Mouse (Mus musculus) ES-E14 (cell line): ENCODE measurements around the gene Ano6. TPM values are rescaled to one million over a fixed set of nuclear protein-coding genes. Genes with fewer than 3 reads are reported as not detected.

Experiments used
- DNase-seq: peaks from one replicate; pipeline ENCODE4 v3.0.0-alpha.2; 2013; ENCODE audit warnings: low read depth, low spot score
- H3K27ac ChIP-seq: 2 replicates; pipeline ENCODE4 v1.5.1; 2012; ENCODE audit warnings: low read depth, mild to moderate bottlenecking, low read length, moderate library complexity, mixed read lengths; ENCODE audit not compliant: poor library complexity, insufficient read depth, severe bottlenecking
- H3K36me3 ChIP-seq: 2 replicates; pipeline ENCODE4 v1.6.1; 2012; ENCODE audit warnings: mild to moderate bottlenecking, low read length, moderate library complexity, mixed read lengths; ENCODE audit not compliant: control insufficient read depth, poor library complexity, insufficient read depth, severe bottlenecking
- H3K4me1 ChIP-seq, 2 experiments: fragments of 150-350 bp in 1 of 2; sonication (generic) in 1 of 2; 2 replicates each; pipeline ENCODE4 v1.6.1; 2012; ENCODE audit warnings: low read length in 2 of 2, mild to moderate bottlenecking in 1 of 2, mixed read lengths in 1 of 2; ENCODE audit not compliant: control insufficient read depth in 2 of 2, insufficient read depth in 2 of 2, poor library complexity in 1 of 2
- H3K4me3 ChIP-seq, 2 experiments: fragments of 150-350 bp in 1 of 2; sonication (generic) in 1 of 2; 2 replicates each; pipeline ENCODE4 v1.5.1; 2012; ENCODE audit warnings: low read length in 2 of 2, low read depth in 1 of 2, mild to moderate bottlenecking in 1 of 2, mixed read lengths in 1 of 2; ENCODE audit not compliant: insufficient read depth in 1 of 2, poor library complexity in 1 of 2, severe bottlenecking in 1 of 2
- H3K9ac ChIP-seq: 2 replicates; pipeline ENCODE4 v1.6.1; 2012; ENCODE audit warnings: low read depth, mild to moderate bottlenecking, low read length, mixed read lengths; ENCODE audit not compliant: poor library complexity, insufficient read depth, severe bottlenecking
- H3K9me3 ChIP-seq: fragments of 150-350 bp; sonication (generic); 2 replicates; pipeline ENCODE4 v1.6.1; 2012; ENCODE audit warnings: low read depth, mild to moderate bottlenecking, low read length; ENCODE audit not compliant: control insufficient read depth, insufficient read depth
- CHD2 ChIP-seq: IDR thresholded peaks from 2 replicates; pipeline ENCODE4 v1.6.1; 2014; ENCODE audit warnings: mild to moderate bottlenecking, low read depth, low read length, inconsistent platforms
- HCFC1 ChIP-seq: IDR thresholded peaks from 2 replicates; pipeline ENCODE4 v1.6.1; 2012; ENCODE audit warnings: low read length, inconsistent platforms, borderline replicate concordance; ENCODE audit not compliant: insufficient read depth
- MAFK ChIP-seq: IDR thresholded peaks from 2 replicates; pipeline ENCODE4 v1.6.1; 2014; ENCODE audit warnings: mild to moderate bottlenecking, low read depth, low read length, inconsistent platforms; ENCODE audit not compliant: insufficient read depth
- ZC3H11A ChIP-seq: IDR thresholded peaks from 2 replicates; pipeline ENCODE4 v1.6.1; 2012; ENCODE audit warnings: low read depth, mild to moderate bottlenecking, inconsistent platforms, low read length, borderline replicate concordance
- ZNF384 ChIP-seq: IDR thresholded peaks from 2 replicates; pipeline ENCODE4 v1.6.1; 2012; ENCODE audit warnings: low read depth, low read length, inconsistent platforms
- in situ Hi-C, 2 experiments: fragments of 600-800 bp; cut with MboI; formaldehyde crosslinking; loops; one replicate each; pipeline ENCODE4 v1.15.1; 2025; ENCODE audit warnings: low sequenced_read_pairs in 2 of 2, inconsistent platforms in 1 of 2; ENCODE audit not compliant: unreplicated experiment in 2 of 2
- total RNA-seq: library from RNA; depleted of rRNA; stranded (reverse); fragments of 300-350 nt; gene quantifications from 2 replicates; pipeline ENCODE4 v1.2.3, GENCODE M21; 2012

Ano6 gene
- total RNA-seq, 1 experiment, result 48.6 TPM

DNA sequence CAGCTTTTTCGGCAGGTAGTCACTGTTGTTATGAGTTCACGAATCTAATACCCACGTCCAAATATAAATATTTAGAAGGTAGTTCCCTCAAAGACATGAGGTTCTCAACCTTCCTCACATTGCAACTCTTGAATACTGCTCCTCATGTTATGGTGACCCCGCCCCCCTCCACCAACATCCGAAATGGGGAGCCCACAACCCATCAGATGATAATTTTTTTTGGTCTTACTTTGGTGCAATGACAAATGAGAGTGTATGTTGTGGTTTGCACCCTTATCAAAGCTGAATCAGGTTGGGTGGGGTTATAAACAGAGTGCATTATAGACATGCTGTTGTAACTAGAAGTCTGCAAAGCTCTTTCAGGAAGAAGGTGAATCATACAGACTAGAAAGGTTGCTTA, 99.7 kb downstream of the Ano6 start:
- no peaks in the 10 kb centered on the region for H3K9me3 ChIP-seq
- peaks cover 0 to 3% of the 10 kb centered on the region in 2 experiments; a peak in 2 of 4 replicates for H3K4me1 ChIP-seq
- H3K4me3 ChIP-seq, result no peak overlapping the region
- no peak overlapping the region for H3K27ac ChIP-seq
- DNase-seq, result no peak
- H3K36me3 ChIP-seq, result peaks cover 4% of the 10 kb centered on the region; the same call in 1 of the 2 replicates
- TF ChIP-seq CHD2 (no peak), ZC3H11A (no peak), HCFC1 (no peak), ZNF384 (no peak), MAFK (no peak)
- in situ Hi-C loops, result no loop called here
- no peak overlapping the region for H3K9ac ChIP-seq

DNA sequence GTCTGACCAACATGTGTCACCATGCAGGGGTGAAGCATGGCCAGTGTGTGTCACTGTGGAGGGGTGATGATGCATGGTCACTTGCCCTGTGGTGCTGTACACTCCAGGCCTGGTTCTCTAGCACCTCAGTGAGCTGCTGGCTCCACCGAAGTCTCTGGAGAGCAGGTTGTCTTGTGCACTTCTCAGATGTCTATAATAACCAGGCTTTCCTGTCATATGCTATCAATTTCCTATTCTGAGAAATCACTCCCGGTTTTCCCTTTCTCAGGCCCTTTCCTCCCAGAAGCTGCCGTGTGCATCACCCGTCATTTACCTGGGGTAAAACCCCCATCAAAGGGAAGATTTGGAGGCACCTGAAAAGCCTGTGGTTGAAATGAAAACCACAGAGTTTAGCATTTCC, 101.5 kb downstream of the Ano6 start:
- H3K4me1 ChIP-seq, result no peaks in the 10 kb centered on the region
- in situ Hi-C loops, result no loop called here
- no peak overlapping the region for H3K9ac ChIP-seq
- H3K4me3 ChIP-seq, result no peak overlapping the region
- no peak for TF ChIP-seq MAFK
- TF ChIP-seq HCFC1, result no peak
- TF ChIP-seq ZC3H11A, result no peak
- TF ChIP-seq ZNF384, result no peak
- TF ChIP-seq CHD2, result no peak
- no peak for DNase-seq
- H3K9me3 ChIP-seq, result no peaks in the 10 kb centered on the region
- H3K36me3 ChIP-seq, result peaks cover 4% of the 10 kb centered on the region; the same call in 1 of the 2 replicates
- H3K27ac ChIP-seq, result no peak overlapping the region

DNA sequence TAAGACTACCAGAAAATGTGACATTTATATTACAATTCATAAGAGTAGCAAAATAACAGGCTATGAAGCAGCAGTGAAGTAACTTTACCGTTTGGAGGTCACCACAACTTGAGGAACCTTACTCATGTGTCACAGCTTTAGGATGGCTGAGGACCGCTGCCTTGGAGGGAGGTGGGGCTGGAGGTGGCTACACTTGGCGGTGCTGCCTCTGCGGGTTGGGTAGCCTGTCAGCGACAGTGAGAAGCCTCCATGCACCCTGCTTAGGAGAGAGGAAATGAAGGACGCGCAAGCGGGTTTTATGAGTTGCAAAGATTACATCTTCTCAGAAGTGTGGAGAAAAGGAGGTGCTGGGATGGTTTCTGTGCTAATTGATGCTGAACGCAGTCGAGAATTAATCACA, 102.3 kb downstream of the Ano6 start:
- in situ Hi-C loops, result no loop called here
- no peaks in the 10 kb centered on the region for H3K4me1 ChIP-seq

DNA sequence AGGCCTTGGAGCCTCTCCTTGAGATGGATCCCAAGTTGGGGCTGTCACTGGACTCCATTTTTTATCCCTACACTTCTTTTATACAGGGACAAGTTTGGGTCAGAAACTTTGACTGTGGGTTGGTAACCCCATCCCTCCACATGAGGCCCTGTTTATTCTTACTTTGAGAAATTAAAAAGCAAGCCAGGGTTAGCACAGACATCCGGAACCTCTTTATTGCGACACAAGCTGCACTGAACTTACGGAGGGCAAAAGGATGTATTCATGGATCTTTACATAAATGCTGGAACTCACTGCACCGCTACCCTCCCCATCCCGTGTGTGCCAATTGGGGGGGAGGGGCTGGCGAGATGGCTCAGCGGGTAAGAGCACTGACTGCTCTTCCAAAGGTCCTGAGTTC, 105.1 kb downstream of the Ano6 start:
- TF ChIP-seq ZNF384 (no peak), MAFK (no peak), HCFC1 (no peak), ZC3H11A (no peak), CHD2 (no peak)
- no peaks in the 10 kb centered on the region for H3K4me1 ChIP-seq
- peaks cover 4% of the 10 kb centered on the region; the same call in 1 of the 2 replicates for H3K36me3 ChIP-seq
- in situ Hi-C loops, result no loop called here
- no peaks in the 10 kb centered on the region for H3K9me3 ChIP-seq
- no peak for DNase-seq
- H3K9ac ChIP-seq, result no peak overlapping the region
- no peak overlapping the region for H3K27ac ChIP-seq
- no peak overlapping the region for H3K4me3 ChIP-seq

More for the DNA sequence above, 102.3 kb downstream of the Ano6 start:
- no peak overlapping the region for H3K9ac ChIP-seq
- TF ChIP-seq HCFC1 (no peak), ZNF384 (no peak), MAFK (no peak), CHD2 (no peak), ZC3H11A (no peak)
- no peak overlapping the region for H3K27ac ChIP-seq
- H3K9me3 ChIP-seq, result no peaks in the 10 kb centered on the region
- DNase-seq, result no peak
- peaks cover 4% of the 10 kb centered on the region; the same call in 1 of the 2 replicates for H3K36me3 ChIP-seq
- H3K4me3 ChIP-seq, result no peak overlapping the region

DNA sequence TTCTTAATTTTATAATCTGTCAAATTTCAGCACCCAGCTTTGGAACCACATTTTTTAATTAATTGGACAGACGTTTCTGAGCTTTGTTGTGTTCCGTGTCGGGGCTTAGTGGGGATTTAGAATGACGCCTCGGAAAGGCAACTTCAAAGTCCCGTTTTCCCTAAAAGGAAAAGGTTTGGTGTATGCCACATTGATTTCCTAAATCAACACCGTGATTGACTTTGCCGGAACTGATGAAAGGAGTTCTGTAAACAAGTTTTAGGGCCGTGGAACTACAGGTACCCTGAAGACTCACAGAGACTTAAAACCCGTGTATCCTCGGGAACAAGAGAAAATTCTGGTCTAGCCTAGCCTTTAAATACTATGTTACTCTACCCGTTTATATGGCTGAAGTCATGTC, 107.0 kb downstream of the Ano6 start:
- in situ Hi-C loops, result no loop called here
- DNase-seq, result no peak

More for the DNA sequence above, 107.0 kb downstream of the Ano6 start:
- Histone ChIP-seq H3K27ac (no peak overlapping the region), H3K4me1 (no peaks in the 10 kb centered on the region), H3K9ac (no peak overlapping the region), H3K36me3 (peaks cover 4% of the 10 kb centered on the region; the same call in 1 of the 2 replicates), H3K4me3 (no peak overlapping the region), H3K9me3 (no peaks in the 10 kb centered on the region)
- TF ChIP-seq ZC3H11A (no peak), HCFC1 (no peak), MAFK (no peak), CHD2 (no peak), ZNF384 (no peak)
